Mouse (Mus musculus): ENCODE data around the gene Srf. TPM values are rescaled to one million over a fixed set of nuclear protein-coding genes. Genes with fewer than 3 reads are reported as not detected.

Gene Srf
- 10 to 100 TPM; 70.4 to 77.9 TPM for total RNA-seq (2021)
- long read RNA-seq, experiment 1, transcript Srf-201 (7 exons, 2,616 nt): major isoform, 9 of 26 reads
- long read RNA-seq, experiment 1, partial matches to known transcripts: 5 of 26 reads
- long read RNA-seq, experiment 1, other reads (novel, unspliced or antisense): 10 of 26 reads
- long read RNA-seq, experiment 2, partial matches to known transcripts: 4 of 13 reads
- long read RNA-seq, experiment 2, other reads (novel, unspliced or antisense): 5 of 13 reads

DNA sequence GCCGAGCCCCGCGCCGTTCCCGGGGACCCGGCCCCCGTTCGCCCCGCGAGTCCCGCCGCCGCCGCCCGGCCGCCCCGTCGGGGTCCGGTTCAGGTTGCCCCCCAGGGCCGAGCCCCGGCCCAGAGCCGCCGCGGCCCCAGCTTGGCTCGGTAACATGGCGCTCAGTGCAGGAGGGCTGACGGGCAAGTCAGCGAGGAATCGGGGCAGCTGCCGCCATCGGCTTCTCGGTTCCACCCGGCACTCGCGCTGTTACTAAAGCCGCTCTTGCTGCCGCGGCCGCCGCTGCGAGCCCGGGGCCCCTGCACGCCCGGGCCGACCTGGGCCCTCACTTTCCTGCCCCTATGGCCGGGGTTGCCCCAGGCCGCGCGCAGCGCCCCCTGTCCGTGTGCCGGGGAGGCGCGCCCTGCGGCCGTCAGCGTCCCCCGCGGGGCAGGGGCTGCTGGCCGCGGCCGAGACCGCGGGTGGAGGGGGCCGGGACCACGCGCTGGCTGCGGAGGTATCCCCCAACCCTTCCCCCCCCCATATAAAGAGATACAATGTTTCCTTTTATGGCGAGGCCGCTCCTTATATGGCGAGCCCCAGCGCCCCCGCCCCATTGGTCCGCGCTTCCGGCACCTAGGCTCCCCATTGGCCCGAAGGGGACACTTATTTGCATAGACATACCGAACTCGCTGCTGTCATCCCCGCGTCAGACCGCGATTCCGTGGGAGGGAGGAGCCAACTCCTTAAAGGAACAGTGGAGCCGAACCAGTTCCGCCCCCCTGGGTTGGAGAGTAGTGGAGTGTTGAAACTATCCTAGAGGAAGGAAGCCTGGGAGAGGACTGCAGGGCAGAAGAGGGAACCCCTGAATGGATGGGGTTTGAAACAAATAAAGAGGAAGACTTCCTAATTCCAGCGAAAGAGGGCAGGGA lies at the start of gene Srf:
TSS of gene Srf (minus strand) at position 503 of the 911 bp plus-strand sequence.
- peak; percentile 97 to 98 for DNase-seq (ENCODE audit: low spot score in 2 of 2)

DNA sequence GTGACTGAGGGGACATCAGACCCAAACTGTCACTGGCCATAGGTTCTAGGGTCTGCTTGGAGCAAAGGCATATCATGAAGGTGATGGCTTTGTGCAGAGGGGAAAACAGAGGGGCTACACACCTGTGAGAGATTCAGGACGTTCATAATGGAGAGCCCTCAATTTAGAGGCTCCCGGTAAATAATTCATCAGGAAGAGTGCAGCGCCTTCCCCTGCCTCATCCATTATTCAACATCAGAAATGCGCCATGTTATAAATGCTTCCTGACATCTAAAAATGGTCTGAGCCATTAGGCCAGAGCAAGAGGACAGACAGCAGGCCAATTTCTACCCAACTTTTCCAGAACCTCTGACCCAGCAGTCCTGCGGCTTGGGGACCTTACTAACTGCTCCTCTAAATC lies 49.2 kb upstream of the Srf start:
- no peak for DNase-seq (ENCODE audit: low spot score in 2 of 2)

DNA sequence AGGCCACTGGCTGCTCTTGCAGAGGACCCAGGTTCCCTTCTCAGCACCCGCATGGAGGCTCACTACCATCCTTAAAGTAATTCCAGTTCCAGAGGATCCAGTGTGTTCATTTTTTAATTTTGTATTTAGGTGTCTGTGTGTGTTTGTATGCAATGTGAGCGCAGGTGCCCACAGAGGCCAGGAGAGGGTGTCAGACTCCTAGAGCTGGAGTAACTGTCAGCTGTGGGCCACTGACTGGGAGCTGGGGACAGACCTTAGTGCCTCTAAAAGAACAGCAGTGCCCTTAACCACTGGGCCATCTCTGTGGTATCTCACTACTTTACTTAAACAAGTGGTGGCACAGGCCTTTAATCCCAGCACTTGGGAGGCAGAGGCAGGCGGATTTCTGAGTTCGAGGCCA lies 47.3 kb upstream of the Srf start:
- no peak for DNase-seq (ENCODE audit: low spot score in 2 of 2)

DNA sequence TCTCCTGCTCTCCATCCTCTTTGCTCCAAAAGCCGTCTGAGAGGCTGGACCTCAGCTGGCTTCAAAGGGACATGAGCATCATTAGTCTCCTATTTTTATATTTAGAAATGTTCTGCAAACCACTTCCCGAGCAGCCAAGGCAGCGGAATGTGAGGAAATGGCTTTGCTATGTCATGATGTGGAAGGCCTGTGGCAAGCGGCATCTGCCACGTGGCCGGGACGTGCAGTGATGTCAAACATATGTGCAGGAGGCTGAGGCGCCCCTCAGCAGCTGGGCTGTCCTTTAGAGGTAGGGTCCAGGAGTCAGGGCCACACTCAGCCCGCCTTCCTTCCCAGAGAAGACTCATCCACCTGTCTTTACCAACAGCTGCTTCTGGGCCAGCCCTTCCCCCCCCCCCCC lies 46.2 kb upstream of the Srf start:
- no peak for DNase-seq (ENCODE audit: low spot score in 2 of 2)

DNA sequence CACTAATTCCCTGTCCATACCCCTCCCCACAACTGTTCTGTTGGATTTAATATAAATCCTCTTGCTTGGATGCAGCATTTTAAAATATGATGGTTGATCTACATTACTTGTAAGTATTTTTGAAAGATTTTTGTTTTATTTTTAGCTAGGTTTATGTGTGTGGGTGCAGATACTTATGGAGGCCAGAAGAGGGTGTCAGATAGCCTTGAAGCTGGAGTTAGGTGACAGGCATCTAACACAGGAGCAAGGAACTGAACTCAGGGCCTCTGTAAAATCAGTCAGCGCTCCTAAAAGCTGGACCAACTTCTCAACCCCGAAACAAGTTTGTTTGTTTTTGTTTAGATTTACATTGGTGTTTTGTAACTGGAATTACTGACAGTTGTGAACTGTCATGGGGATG lies 44.6 kb upstream of the Srf start:
- no peak for DNase-seq (ENCODE audit: low spot score in 2 of 2)

DNA sequence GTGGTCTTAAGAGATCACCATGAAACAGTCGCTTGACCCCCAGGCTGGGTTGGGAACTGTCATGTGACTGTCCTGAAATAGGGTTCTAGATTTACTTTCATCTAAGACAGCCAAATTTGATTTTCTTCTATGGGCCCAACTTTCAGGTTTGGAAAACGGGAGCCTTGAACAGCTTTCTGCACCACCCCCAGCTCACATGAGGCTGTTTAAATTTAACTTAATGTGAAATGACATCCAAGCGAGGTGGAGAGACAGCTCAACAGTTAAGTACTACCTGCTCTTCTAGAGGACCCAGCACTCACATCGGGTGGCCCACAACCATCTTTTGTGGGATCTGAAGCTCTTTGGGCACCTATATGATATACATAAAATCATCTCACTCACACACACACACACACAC lies 43.0 kb upstream of the Srf start:
- DNase-seq (ENCODE audit: low spot score in 2 of 2): no peak

DNA sequence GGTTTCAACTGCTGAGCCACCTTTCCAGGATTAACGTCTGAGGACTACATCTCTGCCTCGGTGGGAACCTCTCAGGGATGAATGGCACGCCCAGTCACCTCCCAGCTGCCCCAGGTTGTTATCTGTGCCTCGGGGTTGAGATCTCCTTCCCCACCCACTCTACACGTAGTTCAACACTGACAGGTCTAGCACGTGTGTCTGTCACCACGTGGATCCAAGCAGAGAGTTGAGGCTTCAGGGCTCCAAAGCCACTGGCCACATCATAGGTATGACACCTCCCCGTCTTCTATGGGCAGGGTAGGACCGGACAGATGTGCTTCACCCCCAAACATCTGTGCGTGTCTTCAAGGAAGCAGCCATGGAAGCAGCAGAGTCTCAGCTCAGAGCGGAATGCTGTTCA lies 42.0 kb upstream of the Srf start:
- DNase-seq (ENCODE audit: low spot score in 2 of 2): no peak

DNA sequence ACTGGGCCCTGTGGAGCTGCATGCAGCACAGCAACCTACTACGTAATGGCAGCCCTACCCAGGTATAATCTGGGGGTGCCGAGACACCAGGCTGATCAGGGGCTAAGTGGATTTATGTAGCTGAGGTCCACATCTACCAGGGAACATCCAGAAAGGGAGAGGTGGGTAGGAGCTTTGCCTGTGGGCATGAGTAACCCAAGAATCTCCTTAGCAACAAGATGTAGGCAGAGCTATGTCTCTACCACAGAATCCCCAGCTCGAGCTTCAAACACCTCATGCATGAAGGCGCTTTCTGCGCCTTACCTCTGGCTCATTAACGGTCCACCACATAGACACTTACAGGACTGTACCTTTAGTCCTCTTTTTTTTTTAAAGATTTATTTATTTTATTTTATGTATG lies 39.4 kb upstream of the Srf start:
- DNase-seq (ENCODE audit: low spot score in 2 of 2): no peak

DNA sequence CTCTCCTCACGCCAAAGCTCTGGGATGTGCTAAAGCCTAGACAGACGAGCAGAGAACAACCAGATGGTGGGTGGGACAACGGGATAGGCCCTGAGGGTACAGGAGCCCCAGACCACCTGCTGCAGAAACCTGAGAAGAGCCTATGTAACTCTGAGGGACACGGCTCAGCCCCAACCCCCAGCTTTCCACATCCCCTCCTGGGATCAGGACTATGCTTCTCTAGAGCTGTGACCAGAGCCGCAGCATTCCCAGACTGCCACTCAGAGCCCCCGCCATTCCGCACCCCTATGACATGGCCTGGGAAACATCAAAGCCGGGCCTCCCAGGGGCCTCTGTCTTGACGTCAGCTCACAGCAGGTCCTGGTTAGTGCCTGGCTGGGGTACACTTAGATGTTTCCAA lies 38.6 kb upstream of the Srf start:
- no peak for DNase-seq (ENCODE audit: low spot score in 2 of 2)

DNA sequence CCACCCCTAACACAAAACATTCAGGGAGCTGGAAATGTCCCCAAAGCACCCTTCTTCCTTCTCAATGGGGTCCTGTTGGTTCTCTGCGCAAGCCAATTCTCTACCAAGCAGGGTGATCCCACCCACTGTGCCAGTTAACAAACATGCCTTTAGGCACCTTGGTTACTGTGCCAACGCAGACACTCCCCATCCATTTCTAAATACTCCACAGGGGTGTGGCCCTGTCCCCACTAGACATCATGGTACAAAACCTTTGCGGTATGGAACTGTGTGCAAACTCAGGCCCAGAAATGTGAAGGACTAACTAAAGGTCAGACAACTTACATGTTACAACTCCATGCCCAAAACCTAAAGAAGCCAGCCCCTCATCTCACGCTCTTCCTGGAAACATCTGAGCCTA lies 37.1 kb upstream of the Srf start:
- no peak for DNase-seq (ENCODE audit: low spot score in 2 of 2)

DNA sequence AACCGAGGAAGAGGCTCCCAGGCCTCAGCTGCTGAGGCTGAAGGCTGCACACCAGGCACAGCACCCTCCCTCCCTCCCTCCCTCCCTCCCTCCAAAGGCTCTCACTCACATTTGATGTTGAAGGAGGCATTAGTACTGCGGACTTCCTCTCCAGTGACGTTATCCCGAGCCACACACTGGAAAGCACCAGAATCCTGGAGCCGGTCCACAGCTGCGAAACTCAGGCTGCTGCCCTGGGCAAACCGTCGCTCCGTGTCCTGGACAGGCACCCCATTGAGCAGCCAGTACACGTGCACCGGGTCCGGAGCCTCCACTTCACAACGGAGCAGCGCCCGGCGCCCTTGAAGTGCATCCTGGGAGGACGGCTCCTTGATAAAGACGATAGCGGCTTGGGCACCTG lies 35.4 kb upstream of the Srf start:
- no peak for DNase-seq (ENCODE audit: low spot score in 2 of 2)

DNA sequence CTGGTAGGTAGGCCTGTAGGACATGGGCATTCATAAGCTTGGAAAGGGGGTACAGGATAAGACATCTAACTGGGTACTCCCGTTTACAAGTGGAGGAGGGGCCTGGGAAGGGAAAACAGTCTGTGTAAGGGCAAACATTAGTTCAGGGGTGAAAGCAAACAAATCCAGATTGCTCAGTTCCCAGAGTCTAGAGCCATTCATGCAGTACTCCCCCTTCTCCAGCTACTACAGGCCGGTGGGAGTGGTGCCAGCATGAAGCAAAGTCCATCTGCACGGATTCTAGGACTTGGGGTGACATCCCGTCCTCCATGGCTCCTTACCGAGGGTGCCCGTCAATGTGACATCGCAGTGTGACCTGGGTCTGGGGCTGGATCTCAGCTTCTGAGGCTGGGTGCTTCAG lies 34.5 kb upstream of the Srf start:
- no peak for DNase-seq (ENCODE audit: low spot score in 2 of 2)

DNA sequence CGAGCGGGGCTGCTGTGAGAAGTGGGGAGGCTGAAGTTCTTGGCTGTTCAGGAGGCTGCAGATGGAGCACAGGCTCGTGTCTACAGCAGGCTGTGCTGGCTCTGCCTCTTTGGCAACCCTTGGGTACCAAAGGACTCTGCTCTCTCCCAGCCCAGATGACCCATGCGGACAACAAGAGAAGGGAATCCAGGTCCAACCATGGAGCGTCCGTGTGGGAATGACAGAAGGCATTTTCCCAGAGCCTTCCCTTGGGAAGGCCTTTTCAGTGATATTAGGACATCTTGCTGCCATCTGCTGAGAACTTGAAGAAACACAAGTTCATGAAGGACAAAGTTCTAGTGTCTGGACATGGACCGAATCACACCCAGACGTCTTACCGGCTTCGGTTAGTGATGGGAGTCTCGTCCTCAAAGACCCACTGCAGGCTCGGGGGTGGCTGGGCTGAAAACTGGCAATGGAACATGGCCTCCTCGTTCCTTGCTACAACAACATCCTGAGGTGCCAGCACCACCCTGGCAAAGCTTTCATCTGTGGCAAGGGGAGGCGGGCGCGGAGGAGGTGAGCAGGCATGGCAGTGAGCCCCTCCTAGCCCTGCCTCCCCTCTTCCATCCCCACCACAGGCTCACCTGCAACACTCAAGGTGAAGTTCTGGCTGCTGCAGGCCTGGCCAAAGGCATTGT lies 33.8 kb upstream of the Srf start:
- DNase-seq (ENCODE audit: low spot score in 2 of 2): no peak

DNA sequence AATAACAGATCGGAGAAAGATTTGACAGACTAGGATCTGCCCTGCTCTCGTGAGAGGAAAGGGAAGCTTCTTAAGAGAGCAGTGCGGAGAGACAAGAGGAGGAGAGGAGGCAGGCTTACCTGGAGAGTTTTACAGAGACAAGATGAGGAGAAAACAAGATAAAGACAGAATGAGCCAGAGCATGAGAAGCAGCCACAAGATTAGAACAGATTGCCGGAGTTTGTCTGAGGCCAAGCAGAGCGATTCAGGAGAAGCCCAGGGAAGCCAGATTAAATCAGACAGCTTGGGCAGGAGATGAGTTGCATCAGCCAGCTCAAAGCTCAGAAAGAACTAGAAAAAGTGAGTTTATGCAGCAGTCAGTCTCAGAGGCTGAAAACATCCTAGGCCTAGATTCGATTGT lies 32.9 kb upstream of the Srf start:
- no peak for DNase-seq (ENCODE audit: low spot score in 2 of 2)

DNA sequence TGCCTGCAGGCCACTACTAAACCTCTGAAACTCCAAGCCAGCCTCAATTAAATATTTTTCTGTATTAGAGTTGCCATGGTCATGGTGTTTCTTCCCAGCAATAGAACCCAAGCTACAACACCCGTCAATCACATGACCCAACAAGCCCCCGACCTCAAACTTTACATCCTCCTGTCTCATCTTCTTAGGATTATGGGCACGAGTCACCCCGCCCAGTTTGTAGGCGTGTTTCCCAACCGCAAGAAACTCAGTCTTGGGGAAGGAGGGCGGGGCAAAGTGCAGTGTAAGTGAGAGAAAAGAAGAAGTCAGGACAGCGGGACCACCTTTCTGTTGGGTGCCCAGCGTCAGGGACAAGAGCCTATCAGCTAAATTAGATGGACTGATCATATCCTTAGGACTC lies 32.2 kb upstream of the Srf start:
- no peak for DNase-seq (ENCODE audit: low spot score in 2 of 2)

DNA sequence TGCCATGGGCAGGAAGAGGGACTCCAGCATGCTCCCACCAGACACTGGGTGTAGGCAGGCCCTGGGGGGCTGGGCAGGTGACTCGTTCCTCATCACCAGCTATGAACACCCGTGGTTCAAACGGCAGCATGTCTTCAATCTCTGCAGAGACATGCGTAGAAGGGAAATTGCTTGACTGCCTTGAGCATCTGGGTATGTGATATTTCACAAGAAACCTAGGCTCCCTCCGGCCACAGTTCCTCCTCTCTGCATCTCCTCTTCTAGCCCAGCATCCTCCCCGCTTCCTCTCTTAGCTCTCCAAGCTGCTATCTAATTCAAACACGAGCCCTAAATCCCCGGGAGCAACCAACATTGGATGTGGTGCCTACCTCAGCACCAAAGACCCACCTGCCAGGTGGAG lies 30.4 kb upstream of the Srf start:
- DNase-seq (ENCODE audit: low spot score in 2 of 2): no peak

DNA sequence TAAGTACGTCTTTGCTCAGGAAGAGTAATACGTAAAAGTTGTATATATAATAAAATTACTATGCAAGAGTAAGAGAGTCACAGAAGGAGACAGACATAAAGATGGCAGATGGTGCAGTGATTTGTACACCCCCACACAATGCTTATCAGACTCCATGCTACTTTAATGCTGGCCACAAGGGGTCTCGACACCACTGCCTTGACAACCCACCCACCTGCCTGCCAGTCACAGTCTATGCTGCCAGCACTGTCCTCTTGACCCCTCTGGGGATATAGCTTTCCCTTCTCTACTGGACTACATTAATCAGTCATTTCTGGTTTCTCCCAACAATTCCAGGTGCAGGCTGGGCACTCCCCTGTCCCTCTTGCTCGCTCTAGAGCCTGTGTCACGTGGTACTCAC lies 22.7 kb upstream of the Srf start:
- no peak for DNase-seq (ENCODE audit: low spot score in 2 of 2)

DNA sequence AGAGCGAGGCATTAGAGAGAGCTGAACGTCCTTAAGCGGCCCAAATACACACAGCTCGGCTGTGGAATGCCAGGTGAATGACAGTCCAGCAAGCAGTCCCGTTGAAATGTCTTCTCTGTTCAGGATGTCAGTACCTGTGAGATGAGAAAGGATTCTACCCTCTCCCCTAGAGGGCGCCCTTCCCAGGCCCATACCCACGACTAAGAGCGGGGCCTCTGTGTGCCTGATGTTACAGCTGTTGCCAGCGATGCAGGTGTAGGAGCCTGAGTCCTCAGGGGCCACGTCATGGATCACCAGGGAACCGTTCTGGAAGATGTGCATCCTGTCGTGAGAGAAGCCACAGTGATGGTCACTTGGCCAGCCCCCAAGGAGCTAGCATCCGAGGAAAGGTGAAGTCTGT lies 20.1 kb upstream of the Srf start:
- no peak for DNase-seq (ENCODE audit: low spot score in 2 of 2)

DNA sequence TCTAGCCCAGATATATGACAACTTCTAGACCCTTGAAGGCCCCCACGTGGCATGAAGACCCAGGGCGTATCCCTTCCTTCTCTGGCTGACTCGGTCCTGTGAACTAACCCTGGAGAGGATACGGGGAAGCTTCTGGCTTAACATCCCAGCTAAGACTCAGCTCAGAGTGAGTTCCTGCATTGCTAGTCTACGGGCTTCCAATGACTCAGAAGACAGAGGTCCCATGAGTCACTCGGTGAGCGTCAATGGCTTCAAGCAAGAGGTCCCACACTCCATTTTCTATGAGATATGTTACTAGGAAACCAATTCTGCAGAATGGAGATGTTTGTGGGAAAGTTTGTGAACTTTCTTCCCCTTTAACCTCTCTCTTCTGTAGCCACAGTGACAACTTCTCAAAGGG lies 18.6 kb upstream of the Srf start:
- no peak for DNase-seq (ENCODE audit: low spot score in 2 of 2)

DNA sequence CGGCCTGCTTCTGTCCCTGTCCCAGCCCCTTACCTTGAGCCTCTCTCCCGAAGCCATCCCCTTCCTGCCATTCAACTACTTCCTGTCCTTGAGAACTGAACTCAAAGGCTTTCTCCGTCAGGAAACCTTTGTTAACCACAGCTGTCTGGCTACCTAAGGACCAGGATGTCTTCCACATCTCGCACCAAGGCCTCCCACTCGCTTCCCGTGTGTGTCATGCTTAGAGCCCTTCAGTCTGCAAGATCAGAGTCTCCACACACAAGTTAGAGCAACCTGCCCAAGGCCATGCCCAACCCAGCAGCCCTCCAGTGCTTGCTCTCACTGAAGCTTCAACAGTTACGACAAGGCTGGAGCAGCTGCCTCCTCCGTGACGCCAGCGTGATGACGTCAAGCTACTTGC lies 15.0 kb upstream of the Srf start:
- no peak for DNase-seq (ENCODE audit: low spot score in 2 of 2)

DNA sequence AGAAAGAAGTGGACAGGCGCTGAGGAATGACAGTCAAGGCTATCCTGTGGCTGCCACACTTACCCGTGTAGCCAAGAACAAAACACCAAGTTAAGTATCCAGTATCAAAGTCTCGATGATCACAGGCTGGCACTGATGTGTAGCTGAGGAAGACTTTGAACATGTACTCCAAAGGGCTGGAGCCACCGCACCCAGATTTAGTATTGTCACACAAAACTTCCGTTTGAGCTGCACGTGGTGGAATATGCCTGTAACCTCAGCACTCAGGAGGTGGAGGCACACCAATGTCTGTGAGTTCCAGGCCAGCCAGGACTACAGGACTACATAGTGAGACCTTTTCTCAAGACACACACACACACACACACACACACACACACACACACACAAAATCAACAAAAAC lies 3.2 kb upstream of the Srf start:
- no peak for DNase-seq (ENCODE audit: low spot score in 2 of 2)

DNA sequence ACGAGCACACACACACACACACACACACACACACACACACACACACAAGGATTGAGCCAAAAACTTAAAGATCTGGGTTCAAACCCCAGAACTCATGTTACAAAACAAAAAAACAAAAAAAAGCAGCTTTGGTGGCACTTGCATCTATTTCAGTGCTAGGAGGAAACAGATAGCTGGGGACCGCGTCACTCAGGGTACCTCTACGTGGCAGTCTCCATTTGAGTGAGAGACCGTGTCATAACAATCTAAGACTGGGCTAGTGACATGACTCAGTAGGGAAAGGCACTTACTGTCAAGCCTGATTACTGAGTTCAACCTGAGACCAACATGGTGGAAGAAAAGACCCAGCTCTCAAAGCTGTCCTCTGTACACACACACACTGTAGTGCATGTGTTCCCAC lies 2.2 kb upstream of the Srf start:
- no peak for DNase-seq (ENCODE audit: low spot score in 2 of 2)

Data from left cerebral cortex, adult 18-20 months (tissue).